Mouse (Mus musculus): ENCODE measurements around the gene Creb3. TPM values are rescaled to one million over a fixed set of nuclear protein-coding genes. Genes with fewer than 3 reads are reported as not detected.

Gene Creb3
- 50.2 and 55.7 TPM in 2 replicates for polyA plus RNA-seq (2014; fragmentation: Nextera tagmentation; extraction: Ambion mirVana)

GRCm38 (mm10) chr4:43561997-43562768, at the start of gene Creb3, which contains the start of gene Tln1:
Creb3 (plus strand) TSS chr4:43562332.
Tln1 (minus strand) TSS chr4:43562691.
- peaks cover 34% of the 10 kb centered on the region for H3K36me3 ChIP-seq (ENCODE audit: control insufficient read depth, insufficient read depth, low read length)
- H3K4me2 ChIP-seq (replicated peaks; ENCODE audit: low read depth, low read length): peak within 1 kb of the TSS; percentile 87
- peak; percentile 91 for ATAC-seq (ENCODE audit: low FRiP score, low TSS enrichment)
- under 1% methylated on average over 62 of the region's 62 CpGs for WGBS
- peaks cover 53% of the 10 kb centered on the region for H3K4me1 ChIP-seq (ENCODE audit: control insufficient read depth, insufficient read depth, low read length)
- peak within 1 kb of the TSS; percentile 92 for H3K4me3 ChIP-seq (ENCODE audit: low read length)
- H3K9ac ChIP-seq (ENCODE audit: low read depth, low read length): peak within 1 kb of the TSS; percentile 92
- no peaks in the 10 kb centered on the region for H3K27me3 ChIP-seq (ENCODE audit: control insufficient read depth, insufficient read depth, low read length)
- peak within 1 kb of the TSS; percentile 100 for H3K27ac ChIP-seq (ENCODE audit: low read depth, low read length)
- H3K9me3 ChIP-seq (ENCODE audit: control insufficient read depth, low read length): no peaks in the 10 kb centered on the region

- Histone ChIP-seq H3K4me1 (ENCODE audit: control insufficient read depth, insufficient read depth, low read length) (peaks cover 5% of the 10 kb centered on the region; the same call in 1 of the 2 replicates), H3K36me3 (ENCODE audit: control insufficient read depth, insufficient read depth, low read length) (peaks cover 16% of the 10 kb centered on the region; the same call in 1 of the 2 replicates), H3K4me2 (replicated peaks; ENCODE audit: low read depth, low read length) (no peak overlapping the region), H3K4me3 (ENCODE audit: low read length) (no peak overlapping the region), H3K9me3 (ENCODE audit: control insufficient read depth, low read length) (no peaks in the 10 kb centered on the region), H3K9ac (ENCODE audit: low read depth, low read length) (no peak overlapping the region), H3K27me3 (ENCODE audit: control insufficient read depth, insufficient read depth, low read length) (no peaks in the 10 kb centered on the region), H3K27ac (ENCODE audit: low read depth, low read length) (no peak overlapping the region)
- 59% methylated on average over 7 of the region's 7 CpGs for WGBS
- no peak for ATAC-seq (ENCODE audit: low FRiP score, low TSS enrichment)
Measured at GRCm38 (mm10) chr4:43512653-43513052, 49.5 kb upstream of the Creb3 start.

GRCm38 (mm10) chr4:43513300-43513699, 48.8 kb upstream of the Creb3 start:
- WGBS: 84% methylated on average over 4 of the region's 4 CpGs
- Histone ChIP-seq H3K4me2 (replicated peaks; ENCODE audit: low read depth, low read length) (no peak overlapping the region), H3K9me3 (ENCODE audit: control insufficient read depth, low read length) (no peaks in the 10 kb centered on the region), H3K36me3 (ENCODE audit: control insufficient read depth, insufficient read depth, low read length) (peaks cover 20% of the 10 kb centered on the region; the same call in 1 of the 2 replicates), H3K4me1 (ENCODE audit: control insufficient read depth, insufficient read depth, low read length) (peaks cover 5% of the 10 kb centered on the region; the same call in 1 of the 2 replicates), H3K27me3 (ENCODE audit: control insufficient read depth, insufficient read depth, low read length) (no peaks in the 10 kb centered on the region), H3K4me3 (ENCODE audit: low read length) (no peak overlapping the region), H3K9ac (ENCODE audit: low read depth, low read length) (no peak overlapping the region), H3K27ac (ENCODE audit: low read depth, low read length) (no peak overlapping the region)
- ATAC-seq (ENCODE audit: low FRiP score, low TSS enrichment): no peak

- no peak overlapping the region for H3K27ac ChIP-seq (ENCODE audit: low read depth, low read length)
- ATAC-seq (ENCODE audit: low FRiP score, low TSS enrichment): no peak
- H3K4me2 ChIP-seq (replicated peaks; ENCODE audit: low read depth, low read length): no peak overlapping the region
- no peak overlapping the region for H3K9ac ChIP-seq (ENCODE audit: low read depth, low read length)
- H3K36me3 ChIP-seq (ENCODE audit: control insufficient read depth, insufficient read depth, low read length): peaks cover 21% of the 10 kb centered on the region
- no peaks in the 10 kb centered on the region for H3K9me3 ChIP-seq (ENCODE audit: control insufficient read depth, low read length)
- H3K27me3 ChIP-seq (ENCODE audit: control insufficient read depth, insufficient read depth, low read length): no peaks in the 10 kb centered on the region
- no peak overlapping the region for H3K4me3 ChIP-seq (ENCODE audit: low read length)
- 72% methylated on average over 4 of the region's 4 CpGs for WGBS
- H3K4me1 ChIP-seq (ENCODE audit: control insufficient read depth, insufficient read depth, low read length): peaks cover 6% of the 10 kb centered on the region
Measured at GRCm38 (mm10) chr4:43513791-43514190, 48.3 kb upstream of the Creb3 start.

GRCm38 (mm10) chr4:43515764-43516708, 46.1 kb upstream of the Creb3 start:
- H3K27ac ChIP-seq (ENCODE audit: low read depth, low read length): no peak overlapping the region
- WGBS: 73% methylated on average over 11 of the region's 11 CpGs

GRCm38 (mm10) chr4:43519551-43519950, 42.6 kb upstream of the Creb3 start:
- peaks cover 36% of the 10 kb centered on the region for H3K4me1 ChIP-seq (ENCODE audit: control insufficient read depth, insufficient read depth, low read length)
- H3K9me3 ChIP-seq (ENCODE audit: control insufficient read depth, low read length): no peaks in the 10 kb centered on the region
- H3K27ac ChIP-seq (ENCODE audit: low read depth, low read length): no peak overlapping the region
- peaks cover 15% of the 10 kb centered on the region; the same call in 1 of the 2 replicates for H3K27me3 ChIP-seq (ENCODE audit: control insufficient read depth, insufficient read depth, low read length)
- ATAC-seq (ENCODE audit: low FRiP score, low TSS enrichment): no peak
- 18% methylated on average over 10 of the region's 10 CpGs for WGBS
- peak overlapping the region; percentile 79 for H3K4me2 ChIP-seq (replicated peaks; ENCODE audit: low read depth, low read length)
- H3K9ac ChIP-seq (ENCODE audit: low read depth, low read length): peak overlapping the region; percentile 18; the same call in 1 of the 2 replicates
- peaks cover 25% of the 10 kb centered on the region for H3K36me3 ChIP-seq (ENCODE audit: control insufficient read depth, insufficient read depth, low read length)
- peak overlapping the region; percentile 18; the same call in 1 of the 2 replicates for H3K4me3 ChIP-seq (ENCODE audit: low read length)

More at GRCm38 (mm10) chr4:43515764-43516708, 46.1 kb upstream of the Creb3 start:
- H3K36me3 ChIP-seq (ENCODE audit: control insufficient read depth, insufficient read depth, low read length): peaks cover 28% of the 10 kb centered on the region
- peaks cover 20% of the 10 kb centered on the region for H3K4me1 ChIP-seq (ENCODE audit: control insufficient read depth, insufficient read depth, low read length)
- no peak overlapping the region for H3K4me2 ChIP-seq (replicated peaks; ENCODE audit: low read depth, low read length)
- H3K27me3 ChIP-seq (ENCODE audit: control insufficient read depth, insufficient read depth, low read length): 0 out of 2 replicates have a peak, but pooled peaks cover 4% of the 10 kb centered on the region
- H3K9me3 ChIP-seq (ENCODE audit: control insufficient read depth, low read length): no peaks in the 10 kb centered on the region
- H3K4me3 ChIP-seq (ENCODE audit: low read length): no peak overlapping the region
- no peak overlapping the region for H3K9ac ChIP-seq (ENCODE audit: low read depth, low read length)
- no peak for ATAC-seq (ENCODE audit: low FRiP score, low TSS enrichment)

- Histone ChIP-seq H3K9ac (ENCODE audit: low read depth, low read length) (no peak overlapping the region), H3K4me1 (ENCODE audit: control insufficient read depth, insufficient read depth, low read length) (peaks cover 36% of the 10 kb centered on the region)
- peak; percentile 24; the same call in 1 of the 2 replicates for ATAC-seq (ENCODE audit: low FRiP score, low TSS enrichment)
Measured at GRCm38 (mm10) chr4:43519956-43520355, 42.2 kb upstream of the Creb3 start.

GRCm38 (mm10) chr4:43527880-43528279, 34.3 kb upstream of the Creb3 start:
- Histone ChIP-seq H3K36me3 (ENCODE audit: control insufficient read depth, insufficient read depth, low read length) (peaks cover 20% of the 10 kb centered on the region), H3K27ac (ENCODE audit: low read depth, low read length) (no peak overlapping the region), H3K4me3 (ENCODE audit: low read length) (no peak overlapping the region), H3K9me3 (ENCODE audit: control insufficient read depth, low read length) (0 out of 2 replicates have a peak, but pooled peaks cover 3% of the 10 kb centered on the region), H3K27me3 (ENCODE audit: control insufficient read depth, insufficient read depth, low read length) (peaks cover 10% of the 10 kb centered on the region), H3K9ac (ENCODE audit: low read depth, low read length) (no peak overlapping the region), H3K4me2 (replicated peaks; ENCODE audit: low read depth, low read length) (no peak overlapping the region), H3K4me1 (ENCODE audit: control insufficient read depth, insufficient read depth, low read length) (peaks cover 4% of the 10 kb centered on the region; the same call in 1 of the 2 replicates)
- ATAC-seq (ENCODE audit: low FRiP score, low TSS enrichment): no peak
- WGBS: 68% methylated on average over 5 of the region's 5 CpGs

More at GRCm38 (mm10) chr4:43519956-43520355, 42.2 kb upstream of the Creb3 start:
- Histone ChIP-seq H3K4me2 (replicated peaks; ENCODE audit: low read depth, low read length) (peak overlapping the region; percentile 79), H3K4me3 (ENCODE audit: low read length) (peak overlapping the region; percentile 18; the same call in 1 of the 2 replicates), H3K36me3 (ENCODE audit: control insufficient read depth, insufficient read depth, low read length) (peaks cover 23% of the 10 kb centered on the region), H3K27ac (ENCODE audit: low read depth, low read length) (no peak overlapping the region; the same call in 1 of the 2 replicates), H3K27me3 (ENCODE audit: control insufficient read depth, insufficient read depth, low read length) (peaks cover 15% of the 10 kb centered on the region; the same call in 1 of the 2 replicates), H3K9me3 (ENCODE audit: control insufficient read depth, low read length) (no peaks in the 10 kb centered on the region)
- WGBS: 5% methylated on average over 6 of the region's 6 CpGs
